Mouse (Mus musculus): ENCODE data around the gene Slc9a1. TPM values are rescaled to one million over a fixed set of nuclear protein-coding genes. Genes with fewer than 3 reads are reported as not detected.

Slc9a1 gene
- polyA plus RNA-seq, 1 experiment = 36.1 TPM

- H3K27ac ChIP-seq (ENCODE audit: insufficient read depth, low read length) = no peak overlapping the region
- H3K4me1 ChIP-seq (ENCODE audit: control insufficient read depth, insufficient read depth, low read length) = peaks cover 12% of the 10 kb centered on the region
- H3K4me3 ChIP-seq (ENCODE audit: insufficient read depth, low read length) = no peak overlapping the region
- TF ChIP-seq POLR2A (IDR thresholded peaks at IDR 0.05; ENCODE audit: extremely low read depth, insufficient read depth, low read length) = no peak
- TF ChIP-seq CTCF (IDR thresholded peaks at IDR 0.05; ENCODE audit: extremely low read depth, insufficient read depth, low read length) = no peak
These were observed 16.7 kb downstream of the Slc9a1 start for GRCm38 (mm10) chr4:133386061-133386797.

GRCm38 (mm10) chr4:133387053-133387452 lies 17.5 kb downstream of the Slc9a1 start:
- H3K27ac ChIP-seq (ENCODE audit: insufficient read depth, low read length) = no peak overlapping the region
- H3K4me1 ChIP-seq (ENCODE audit: control insufficient read depth, insufficient read depth, low read length) = peaks cover 16% of the 10 kb centered on the region
- H3K4me3 ChIP-seq (ENCODE audit: insufficient read depth, low read length) = no peak overlapping the region
- TF ChIP-seq POLR2A (IDR thresholded peaks at IDR 0.05; ENCODE audit: extremely low read depth, insufficient read depth, low read length) (no peak), CTCF (IDR thresholded peaks at IDR 0.05; ENCODE audit: extremely low read depth, insufficient read depth, low read length) (no peak)

- Histone ChIP-seq H3K4me3 (ENCODE audit: insufficient read depth, low read length) (no peak overlapping the region), H3K27ac (ENCODE audit: insufficient read depth, low read length) (no peak overlapping the region), H3K4me1 (ENCODE audit: control insufficient read depth, insufficient read depth, low read length) (peaks cover 16% of the 10 kb centered on the region)
- TF ChIP-seq CTCF (IDR thresholded peaks at IDR 0.05; ENCODE audit: extremely low read depth, insufficient read depth, low read length) = no peak
These were observed 19.5 kb downstream of the Slc9a1 start for GRCm38 (mm10) chr4:133388781-133389552.

GRCm38 (mm10) chr4:133390042-133390441 lies 20.5 kb downstream of the Slc9a1 start:
- Histone ChIP-seq H3K4me1 (ENCODE audit: control insufficient read depth, insufficient read depth, low read length) (peaks cover 12% of the 10 kb centered on the region), H3K4me3 (ENCODE audit: insufficient read depth, low read length) (no peak overlapping the region), H3K27ac (ENCODE audit: insufficient read depth, low read length) (no peak overlapping the region)
- no peak for TF ChIP-seq CTCF (IDR thresholded peaks at IDR 0.05; ENCODE audit: extremely low read depth, insufficient read depth, low read length)

- TF ChIP-seq CTCF (IDR thresholded peaks at IDR 0.05; ENCODE audit: extremely low read depth, insufficient read depth, low read length) (no peak), POLR2A (IDR thresholded peaks at IDR 0.05; ENCODE audit: extremely low read depth, insufficient read depth, low read length) (no peak)
- Histone ChIP-seq H3K4me3 (ENCODE audit: insufficient read depth, low read length) (no peak overlapping the region), H3K27ac (ENCODE audit: insufficient read depth, low read length) (no peak overlapping the region), H3K4me1 (ENCODE audit: control insufficient read depth, insufficient read depth, low read length) (peaks cover 14% of the 10 kb centered on the region)
These were observed 21.1 kb downstream of the Slc9a1 start for GRCm38 (mm10) chr4:133390585-133390984.

GRCm38 (mm10) chr4:133391185-133392040 lies 21.9 kb downstream of the Slc9a1 start:
- Histone ChIP-seq H3K4me3 (ENCODE audit: insufficient read depth, low read length) (no peak overlapping the region), H3K27ac (ENCODE audit: insufficient read depth, low read length) (no peak overlapping the region), H3K4me1 (ENCODE audit: control insufficient read depth, insufficient read depth, low read length) (peaks cover 14% of the 10 kb centered on the region)
- TF ChIP-seq POLR2A (IDR thresholded peaks at IDR 0.05; ENCODE audit: extremely low read depth, insufficient read depth, low read length) (peak; percentile 22; the same call in 1 of the 2 replicates), CTCF (IDR thresholded peaks at IDR 0.05; ENCODE audit: extremely low read depth, insufficient read depth, low read length) (no peak)

GRCm38 (mm10) chr4:133394981-133395573 lies 25.6 kb downstream of the Slc9a1 start:
- Histone ChIP-seq H3K4me3 (ENCODE audit: insufficient read depth, low read length) (no peak overlapping the region), H3K27ac (ENCODE audit: insufficient read depth, low read length) (no peak overlapping the region), H3K4me1 (ENCODE audit: control insufficient read depth, insufficient read depth, low read length) (peaks cover 20% of the 10 kb centered on the region)
- TF ChIP-seq CTCF (IDR thresholded peaks at IDR 0.05; ENCODE audit: extremely low read depth, insufficient read depth, low read length) (no peak), POLR2A (IDR thresholded peaks at IDR 0.05; ENCODE audit: extremely low read depth, insufficient read depth, low read length) (no peak)

- H3K27ac ChIP-seq (ENCODE audit: insufficient read depth, low read length) = no peak overlapping the region
- H3K4me1 ChIP-seq (ENCODE audit: control insufficient read depth, insufficient read depth, low read length) = peaks cover 13% of the 10 kb centered on the region
- TF ChIP-seq CTCF (IDR thresholded peaks at IDR 0.05; ENCODE audit: extremely low read depth, insufficient read depth, low read length) (no peak), POLR2A (IDR thresholded peaks at IDR 0.05; ENCODE audit: extremely low read depth, insufficient read depth, low read length) (no peak)
- H3K4me3 ChIP-seq (ENCODE audit: insufficient read depth, low read length) = no peak overlapping the region
These were observed 26.6 kb downstream of the Slc9a1 start for GRCm38 (mm10) chr4:133396079-133396478.

- Histone ChIP-seq H3K27ac (ENCODE audit: insufficient read depth, low read length) (no peak overlapping the region), H3K4me3 (ENCODE audit: insufficient read depth, low read length) (no peak overlapping the region), H3K4me1 (ENCODE audit: control insufficient read depth, insufficient read depth, low read length) (peaks cover 9% of the 10 kb centered on the region)
- no peak for TF ChIP-seq CTCF (IDR thresholded peaks at IDR 0.05; ENCODE audit: extremely low read depth, insufficient read depth, low read length)
- TF ChIP-seq POLR2A (IDR thresholded peaks at IDR 0.05; ENCODE audit: extremely low read depth, insufficient read depth, low read length) = no peak
These were observed 27.8 kb downstream of the Slc9a1 start for GRCm38 (mm10) chr4:133397299-133397698.

Data from cortical plate, adult 2 months (tissue).